In the genomic region with DNA sequence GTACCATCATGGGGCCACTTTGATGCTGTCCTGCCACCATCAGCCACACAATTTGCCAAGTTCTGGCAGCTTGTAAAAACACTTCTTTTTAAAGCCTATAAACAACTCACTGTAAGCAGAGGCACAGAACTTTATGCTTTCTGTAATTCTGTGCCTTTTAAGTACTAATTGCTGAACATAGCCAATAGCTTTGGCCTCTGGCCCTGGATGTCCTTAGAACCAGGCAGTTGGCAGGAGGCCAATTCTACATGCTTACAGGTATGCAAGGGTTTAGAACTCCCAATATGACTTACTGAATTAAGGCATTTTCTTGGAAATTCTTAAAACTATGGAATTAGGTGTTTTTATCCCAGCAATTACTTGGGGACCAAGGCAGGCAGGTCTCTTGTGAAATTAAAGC, we compare ENCODE assay signal across 21 mouse cellular contexts. TPM values are rescaled to one million over a fixed set of nuclear protein-coding genes. Genes with fewer than 3 reads are reported as not detected.
DNase-seq lines count a peak whose midpoint lies in the region; ATAC-seq and TF ChIP-seq lines count a peak whose summit lies in the region.
"Had no signal": no experiment of that assay in that cellular context is flagged by ENCODE, and none has a peak within 500 bp of the region (broad histone marks: within the 10 kb centered on the region; RNA-seq: fewer than 3 reads in every experiment).

No protein-coding gene starts in this region.

- peaks cover 7% of the 10 kb centered on the region for H3K36me3 ChIP-seq in heart, embryonic 12.5 days
- H3K36me3 ChIP-seq in lung, postnatal 0 days (ENCODE audit: insufficient read depth, low read length), result 0 out of 2 replicates have a peak, but pooled peaks cover 5% of the 10 kb centered on the region

- TF ChIP-seq CTCF in lung, postnatal 0 days (IDR thresholded peaks at IDR 0.05), result no peak

- H3K27me3 ChIP-seq in heart, embryonic 12.5 days (replicated peaks), result no peaks in the 10 kb centered on the region
- no peaks in the 10 kb centered on the region for H3K27me3 ChIP-seq in lung, postnatal 0 days (replicated peaks; ENCODE audit: insufficient read depth, low read length)

- no peak overlapping the region for H3K4me2 ChIP-seq in heart, embryonic 12.5 days
- H3K4me2 ChIP-seq in lung, postnatal 0 days (replicated peaks; ENCODE audit: low read depth, low read length), result no peak overlapping the region
- H3K4me2 ChIP-seq: limb, embryonic 13.5 days had no signal

- TF ChIP-seq EP300 in lung, postnatal 0 days (IDR thresholded peaks at IDR 0.05), result no peak

- no peaks in the 10 kb centered on the region for H3K9me3 ChIP-seq in heart, embryonic 12.5 days (replicated peaks)
- no peaks in the 10 kb centered on the region for H3K9me3 ChIP-seq in lung, postnatal 0 days (ENCODE audit: low read length)
- H3K9me3 ChIP-seq: embryonic facial prominence, embryonic 10.5 days; limb, embryonic 13.5 days had no signal

- no peak overlapping the region for H3K4me3 ChIP-seq in heart, embryonic 12.5 days
- no peak overlapping the region for H3K4me3 ChIP-seq in lung, postnatal 0 days (ENCODE audit: low read depth, low read length)
- H3K4me3 ChIP-seq: embryonic facial prominence, embryonic 10.5 days; erythroblast, embryonic 14.5 days; limb, embryonic 13.5 days had no signal

- no peak overlapping the region for H3K27ac ChIP-seq in heart, embryonic 12.5 days (ENCODE audit: poor library complexity, severe bottlenecking)
- no peak overlapping the region for H3K27ac ChIP-seq in lung, postnatal 0 days (ENCODE audit: low read length)
- H3K27ac ChIP-seq: embryonic facial prominence, embryonic 10.5 days; limb, embryonic 13.5 days had no signal

- ATAC-seq in heart, embryonic 12.5 days (ENCODE audit: insufficient number of reproducible peaks, low FRiP score), result no peak
- ATAC-seq in lung, postnatal 0 days, result no peak
- ATAC-seq: hindbrain, embryonic 16.5 days; liver, postnatal 0 days had no signal

- H3K9ac ChIP-seq in heart, embryonic 12.5 days, result no peak overlapping the region
- H3K9ac ChIP-seq in lung, postnatal 0 days (replicated peaks; ENCODE audit: low read depth), result no peak overlapping the region
- H3K9ac ChIP-seq: limb, embryonic 13.5 days; liver, postnatal 0 days had no signal

- peaks cover 6% of the 10 kb centered on the region for H3K4me1 ChIP-seq in heart, embryonic 12.5 days (replicated peaks)
- no peaks in the 10 kb centered on the region for H3K4me1 ChIP-seq in lung, postnatal 0 days (ENCODE audit: insufficient read depth, low read depth, low read length)
- H3K4me1 ChIP-seq: limb, embryonic 13.5 days had no signal

- DNase-seq in heart, postnatal 4 days, result peak; percentile 16
- DNase-seq in lung, postnatal 0 days (ENCODE audit: low spot score), result peak; percentile 16
- DNase-seq in lung, adult 18-20 months, result no peak
- DNase-seq in brain, adult 2 months (ENCODE audit: low read depth, low spot score), result peak; percentile 13
- peak; percentile 44 for DNase-seq in kidney, postnatal 14 days
- no peak for DNase-seq in layer of hippocampus, postnatal 25 days (ENCODE audit: extremely low spot score in 1 of 2, low spot score in 1 of 2)
- DNase-seq: cerebellum, adult 2 months; gastrocnemius, postnatal 10 days; liver, postnatal 0 days; right cerebral cortex, adult 18-20 months; spleen, adult 18-20 months had no signal

RNA-seq across cellular contexts. Expression of gene Cmpk1, which starts 29.6 kb away (rescaled TPM):
- total RNA-seq in heart, postnatal 4 days (2021), result 10 to 100 TPM; 52.1 to 56.5 TPM
- 66.3 and 70.7 TPM in 2 replicates for polyA plus RNA-seq in heart, embryonic 12.5 days (2016; fragmentation: Nextera tagmentation; extraction: Ambion mirVana)
- 94.2 and 96.4 TPM in 2 replicates for polyA plus RNA-seq in lung, postnatal 0 days (2015; fragmentation: Nextera tagmentation; extraction: Ambion mirVana)
- 10 to 100 TPM; 69.5 to 73.4 TPM for total RNA-seq in layer of hippocampus, postnatal 25 days (2021)

RNA-seq across cellular contexts. Expression of gene Foxe3, which starts 31.6 kb away (rescaled TPM):
- total RNA-seq in heart, postnatal 4 days (2021), result not detected
- polyA plus RNA-seq in heart, embryonic 12.5 days (2016; fragmentation: Nextera tagmentation; extraction: Ambion mirVana), result not detected in 2 replicates
- not detected in 2 replicates for polyA plus RNA-seq in lung, postnatal 0 days (2015; fragmentation: Nextera tagmentation; extraction: Ambion mirVana)
- not detected for total RNA-seq in layer of hippocampus, postnatal 25 days (2021)
- total RNA-seq: gastrocnemius, postnatal 10 days; heart, adult 8-10 months; heart, postnatal 14 days; left cerebral cortex, adult 18-20 months had no signal
- polyA plus RNA-seq: cerebellum, adult 2 months; erythroblast, embryonic 14.5 days; hindbrain, embryonic 16.5 days; large intestine, adult 2 months; limb, embryonic 13.5 days; liver, postnatal 0 days; stomach, embryonic 16.5 days had no signal

RNA-seq across cellular contexts. Expression of gene Stil, which starts 42.6 kb away (rescaled TPM):
- total RNA-seq in heart, postnatal 4 days (2021), result 10 to 100 TPM; 10.4 to 12.6 TPM
- 13.5 and 13.7 TPM in 2 replicates for polyA plus RNA-seq in heart, embryonic 12.5 days (2016; fragmentation: Nextera tagmentation; extraction: Ambion mirVana)
- polyA plus RNA-seq in lung, postnatal 0 days (2015; fragmentation: Nextera tagmentation; extraction: Ambion mirVana), result 0.61 and 1.0 TPM in 2 replicates
- total RNA-seq in layer of hippocampus, postnatal 25 days (2021), result under 1 TPM; 0.23 to 0.32 TPM

RNA-seq across cellular contexts. Expression of gene Foxd2, which starts 48.7 kb away (rescaled TPM):
- under 1 TPM; 0.45 to 0.59 TPM for total RNA-seq in heart, postnatal 4 days (2021)
- polyA plus RNA-seq in heart, embryonic 12.5 days (2016; fragmentation: Nextera tagmentation; extraction: Ambion mirVana), result 0.09 TPM in 1 of 2 replicates, not detected in the other
- 0.10 TPM in 1 of 2 replicates, not detected in the other for polyA plus RNA-seq in lung, postnatal 0 days (2015; fragmentation: Nextera tagmentation; extraction: Ambion mirVana)
- total RNA-seq in layer of hippocampus, postnatal 25 days (2021), result under 1 TPM; 0.17 to 0.35 TPM
- polyA plus RNA-seq: liver, postnatal 0 days; stomach, embryonic 16.5 days had no signal

Comparison
In these comparisons a context has a peak if more than half of its experiments do, and no peak if none do; other contexts are left out.
1. DNase-seq: peak in heart, postnatal 4 days (single experiment), lung, postnatal 0 days (single experiment), brain, adult 2 months (single experiment) and kidney, postnatal 14 days (single experiment); none in lung, adult 18-20 months (0 of 2) and layer of hippocampus, postnatal 25 days (0 of 2).
2. RNA of gene Stil, which starts 42.6 kb away (total RNA-seq): 10.4 to 12.6 TPM in heart, postnatal 4 days; 0.23 to 0.32 TPM in layer of hippocampus, postnatal 25 days; every median in the first group is over 4 times any median in the second.